Mouse (Mus musculus) thymus, adult 2 months (tissue): ENCODE data around the gene Mrpl48. TPM values are rescaled to one million over a fixed set of nuclear protein-coding genes. Genes with fewer than 3 reads are reported as not detected.

ENCODE experiments used
- DNase-seq: peaks from one replicate; pipeline ENCODE4 v3.0.0; 2021
- H3K27ac ChIP-seq: fragments of 200-500 bp; 2 replicates; pipeline ENCODE4 v1.5.1; 2012; ENCODE audit warnings: low read length, control low read depth; ENCODE audit not compliant: control insufficient read depth, insufficient read depth
- H3K27me3 ChIP-seq: fragments of 200-500 bp; 2 replicates; pipeline ENCODE4 v1.6.1; 2012; ENCODE audit warnings: mild to moderate bottlenecking, low read length, moderate library complexity, mixed read lengths; ENCODE audit not compliant: control insufficient read depth, insufficient read depth
- H3K36me3 ChIP-seq: fragments of 200-500 bp; 2 replicates; pipeline ENCODE4 v1.6.1; 2012; ENCODE audit warnings: mild to moderate bottlenecking, low read length, moderate library complexity; ENCODE audit not compliant: control insufficient read depth, insufficient read depth
- H3K4me1 ChIP-seq: fragments of 200-500 bp; replicated peaks from 2 replicates; pipeline ENCODE4 v1.6.1; 2012; ENCODE audit warnings: low read length; ENCODE audit not compliant: control insufficient read depth, insufficient read depth
- H3K4me3 ChIP-seq: fragments of 200-500 bp; 2 replicates; pipeline ENCODE4 v1.5.1; 2012; ENCODE audit warnings: mild to moderate bottlenecking, low read length, control low read depth, moderate library complexity; ENCODE audit not compliant: control insufficient read depth, insufficient read depth
- CTCF ChIP-seq: fragments of 200-500 bp; IDR thresholded peaks from 2 replicates; pipeline ENCODE4 v1.5.1; 2012; ENCODE audit warnings: mild to moderate bottlenecking, control low read depth, low read length, moderate library complexity, borderline replicate concordance; ENCODE audit not compliant: control insufficient read depth, poor library complexity, insufficient read depth; ENCODE audit errors: extremely low read depth
- POLR2A ChIP-seq: fragments of 200-500 bp; IDR thresholded peaks from 2 replicates; pipeline ENCODE4 v1.6.1; 2012; ENCODE audit warnings: mild to moderate bottlenecking, low read length, control low read depth, moderate library complexity; ENCODE audit not compliant: control insufficient read depth, poor library complexity, insufficient read depth; ENCODE audit errors: extremely low read depth
- WGBS: fragments of 180-500 bp; shearing (Covaris S2); methylation state at CpG from one replicate; pipeline ENCODE4 v1.1.7; 2018; 5-methylcytosine and 5-hydroxymethylcytosine counted together
- polyA plus RNA-seq: library from polyadenylated mRNA; depleted of rRNA; stranded (reverse); fragments of >200 nt; gene quantifications from 2 replicates; pipeline ENCODE4 v1.2.3, GENCODE M21; 2012

The Mrpl48 gene
- polyA plus RNA-seq, 1 experiment = 12.2 TPM

- H3K36me3 ChIP-seq = no peaks in the 10 kb centered on the region
- no peak for DNase-seq
- H3K27me3 ChIP-seq = no peaks in the 10 kb centered on the region
- TF ChIP-seq CTCF = no peak
- peaks cover 6% of the 10 kb centered on the region; the same call in 1 of the 2 replicates for H3K4me1 ChIP-seq
- H3K27ac ChIP-seq = no peak overlapping the region
- no peak overlapping the region for H3K4me3 ChIP-seq
- 92% methylated on average over 8 of the region's 8 CpGs for WGBS
These were observed 41.7 kb upstream of the Mrpl48 start for GRCm38 (mm10) chr7:100649826-100650225.

DNA sequence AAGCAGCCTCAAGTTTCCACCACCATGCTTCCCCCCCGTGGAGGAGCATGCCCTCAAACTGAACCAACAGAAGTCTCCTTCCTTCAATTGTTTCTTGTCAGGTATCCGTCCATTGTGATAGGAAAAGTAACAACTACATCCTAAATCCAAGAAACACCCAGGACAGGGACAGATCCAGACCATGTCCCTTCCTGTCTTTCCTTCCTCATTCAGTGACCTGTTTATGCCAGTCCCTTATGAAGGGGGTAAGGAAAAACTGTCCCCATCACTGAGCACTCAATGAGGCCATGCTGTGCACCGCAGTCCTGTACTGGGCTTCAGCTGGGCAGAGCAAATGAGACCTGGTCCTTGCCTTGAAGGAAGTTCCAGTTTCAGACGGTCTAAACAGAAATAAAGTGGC lies 41.0 kb upstream of the Mrpl48 start:
- Histone ChIP-seq H3K4me1 (peaks cover 6% of the 10 kb centered on the region; the same call in 1 of the 2 replicates), H3K36me3 (no peaks in the 10 kb centered on the region), H3K27me3 (no peaks in the 10 kb centered on the region), H3K4me3 (no peak overlapping the region), H3K27ac (no peak overlapping the region)
- WGBS = 82% methylated on average over 4 of the region's 4 CpGs
- DNase-seq = no peak
- TF ChIP-seq POLR2A = no peak
- no peak for TF ChIP-seq CTCF

- H3K27me3 ChIP-seq = no peaks in the 10 kb centered on the region
- H3K4me3 ChIP-seq = no peak overlapping the region
- peak; percentile 34 for DNase-seq
- no peaks in the 10 kb centered on the region for H3K4me1 ChIP-seq
- no peak overlapping the region for H3K27ac ChIP-seq
- H3K36me3 ChIP-seq = no peaks in the 10 kb centered on the region
- TF ChIP-seq POLR2A (no peak), CTCF (0 out of 2 replicates have a peak, but pooled peaks have one; percentile 14)
- 41% methylated on average over 3 of the region's 3 CpGs for WGBS
These were observed 37.0 kb upstream of the Mrpl48 start for GRCm38 (mm10) chr7:100645147-100645546.

GRCm38 (mm10) chr7:100642413-100642812 lies 34.3 kb upstream of the Mrpl48 start:
- no peaks in the 10 kb centered on the region for H3K4me1 ChIP-seq
- no peak overlapping the region for H3K4me3 ChIP-seq
- 0 out of 2 replicates have a peak, but pooled peaks cover 8% of the 10 kb centered on the region for H3K36me3 ChIP-seq
- H3K27me3 ChIP-seq = no peaks in the 10 kb centered on the region
- no peak overlapping the region for H3K27ac ChIP-seq
- WGBS = 95% methylated on average over 4 of the region's 4 CpGs
- DNase-seq = no peak
- TF ChIP-seq POLR2A (no peak), CTCF (no peak)

GRCm38 (mm10) chr7:100637657-100638056 lies 29.6 kb upstream of the Mrpl48 start:
- no peak for TF ChIP-seq CTCF
- TF ChIP-seq POLR2A = no peak
- DNase-seq = peak; percentile 35
- WGBS = 9% methylated on average over 1 of the region's 1 CpGs
- Histone ChIP-seq H3K27ac (no peak overlapping the region), H3K4me1 (no peaks in the 10 kb centered on the region), H3K27me3 (no peaks in the 10 kb centered on the region), H3K36me3 (0 out of 2 replicates have a peak, but pooled peaks cover 8% of the 10 kb centered on the region), H3K4me3 (no peak overlapping the region)

DNA sequence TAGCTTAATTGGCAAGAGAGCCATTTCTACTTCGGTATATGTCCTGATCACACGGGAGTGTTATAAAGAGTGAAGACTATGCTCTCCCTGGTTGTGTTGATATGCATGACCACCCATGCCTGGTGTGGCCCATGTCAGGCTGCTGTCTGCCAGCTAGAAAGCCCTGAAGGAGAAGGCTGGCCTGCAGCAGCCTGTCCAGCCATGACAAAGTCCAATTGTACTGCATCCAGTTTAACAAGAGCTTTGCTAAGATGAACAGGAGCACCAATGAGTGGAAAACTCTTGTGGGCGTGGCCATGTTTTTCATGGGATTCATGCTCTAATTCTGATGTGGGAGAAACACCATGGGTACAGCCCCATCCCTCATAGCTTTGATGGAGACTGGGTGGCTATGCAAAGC lies 16.4 kb upstream of the Mrpl48 start:
- H3K4me3 ChIP-seq = no peak overlapping the region
- TF ChIP-seq POLR2A (no peak), CTCF (no peak)
- H3K27me3 ChIP-seq = no peaks in the 10 kb centered on the region
- H3K4me1 ChIP-seq = no peaks in the 10 kb centered on the region
- no peak for DNase-seq
- H3K36me3 ChIP-seq = no peaks in the 10 kb centered on the region; the same call in none of the 2 replicates
- no peak overlapping the region for H3K27ac ChIP-seq
- WGBS = 96% methylated on average over 3 of the region's 3 CpGs

GRCm38 (mm10) chr7:100622277-100622676 lies 14.2 kb upstream of the Mrpl48 start:
- Histone ChIP-seq H3K4me3 (no peak overlapping the region), H3K4me1 (no peaks in the 10 kb centered on the region), H3K27me3 (no peaks in the 10 kb centered on the region), H3K27ac (no peak overlapping the region), H3K36me3 (no peaks in the 10 kb centered on the region)
- no peak for DNase-seq
- no peak for TF ChIP-seq POLR2A
- TF ChIP-seq CTCF = no peak
- WGBS = 78% methylated on average over 2 of the region's 2 CpGs
